Mouse (Mus musculus) left cerebral cortex, postnatal 4 days (tissue): Measurements from ENCODE around the gene 4930426L09Rik. TPM values are rescaled to one million over a fixed set of nuclear protein-coding genes. Genes with fewer than 3 reads are reported as not detected.
"Not testable (repeated sequence)": the region's sequence is repeated elsewhere in the genome, so short reads cannot be mapped to it uniquely, and the experiment has no call there.

ENCODE experiments used
- DNase-seq: peaks from one replicate; pipeline ENCODE4 v3.0.0-alpha.2; 2022
- intact Hi-C: fragments of 180-260 bp; cut with DNase I; formaldehyde crosslinking; loops from one replicate; pipeline ENCODE4 v1.15.1; 2025
- total RNA-seq, 2 experiments: library from RNA; stranded (reverse); gene quantifications; 2 replicates each; pipeline ENCODE4 v1.2.3; 2021

Gene 4930426L09Rik
- total RNA-seq, 2 experiments from 2014 or later: 0.64 to 0.86 TPM

DNA sequence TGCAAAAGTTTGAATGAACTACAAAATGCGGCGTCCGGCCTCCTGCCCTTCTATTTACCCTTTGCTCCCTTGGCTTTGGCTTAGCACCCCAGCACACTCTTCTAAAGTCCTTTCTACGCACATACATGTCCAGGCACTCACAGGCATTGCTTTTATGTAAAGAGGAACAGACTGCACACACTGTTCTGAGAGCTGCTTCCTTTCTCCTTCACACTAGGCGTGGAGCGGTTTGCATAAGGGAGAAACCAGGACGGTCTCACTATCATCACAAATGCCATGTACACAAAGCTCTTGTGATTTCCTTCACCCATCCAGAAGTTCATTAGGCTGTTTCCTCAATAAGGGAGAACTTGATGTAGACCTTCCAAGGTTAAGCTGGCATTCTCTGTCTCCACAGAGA is 8.0 kb downstream of the 4930426L09Rik start:
- intact Hi-C loops: loop anchor here (10.0 kb wide), 1 partner anchor 131 kb away; no protein-coding TSS in a partner anchor
- no peak for DNase-seq

DNA sequence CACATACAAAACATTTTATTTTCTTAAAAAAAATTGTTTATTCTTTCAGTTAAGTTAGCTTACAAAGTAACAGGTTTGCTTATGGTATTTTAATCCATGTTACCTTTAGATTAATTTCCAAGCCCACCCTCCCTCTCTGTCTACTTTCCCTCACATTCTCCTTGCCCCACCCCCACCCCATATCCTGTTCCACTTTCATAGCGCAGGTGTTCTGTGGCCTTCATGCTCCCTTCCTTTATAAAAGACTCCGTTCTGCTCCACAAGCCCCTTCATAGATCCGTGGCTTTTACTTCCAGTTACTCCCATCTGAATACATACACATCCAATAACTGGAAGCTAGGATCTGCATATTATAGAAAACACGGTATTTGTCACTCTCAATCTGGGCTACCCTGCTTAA is 9.4 kb downstream of the 4930426L09Rik start:
- no peak for DNase-seq
- intact Hi-C loops: loop anchor here (10.0 kb wide), 1 partner anchor 133 kb away; no protein-coding TSS in a partner anchor

DNA sequence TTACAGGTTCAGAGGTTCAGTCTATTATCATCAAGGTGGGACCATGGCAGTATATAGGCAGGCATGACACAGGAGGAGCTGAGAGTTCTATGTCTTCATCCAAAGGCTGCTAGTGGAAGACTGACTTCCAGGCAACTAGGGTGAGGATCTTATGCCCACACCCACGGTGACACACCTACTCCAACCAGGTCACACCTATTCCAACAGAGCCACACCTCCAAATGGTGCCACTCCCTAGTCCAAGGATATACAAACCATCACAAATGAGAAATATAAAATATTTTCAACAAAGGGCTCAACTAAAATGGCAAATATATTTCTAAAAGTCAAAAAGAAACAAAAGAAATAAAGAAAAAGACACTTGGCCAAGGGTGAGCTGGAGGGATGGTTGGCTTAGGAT is 12.4 kb downstream of the 4930426L09Rik start:
- DNase-seq, intact Hi-C loops: not testable (repeated sequence)

DNA sequence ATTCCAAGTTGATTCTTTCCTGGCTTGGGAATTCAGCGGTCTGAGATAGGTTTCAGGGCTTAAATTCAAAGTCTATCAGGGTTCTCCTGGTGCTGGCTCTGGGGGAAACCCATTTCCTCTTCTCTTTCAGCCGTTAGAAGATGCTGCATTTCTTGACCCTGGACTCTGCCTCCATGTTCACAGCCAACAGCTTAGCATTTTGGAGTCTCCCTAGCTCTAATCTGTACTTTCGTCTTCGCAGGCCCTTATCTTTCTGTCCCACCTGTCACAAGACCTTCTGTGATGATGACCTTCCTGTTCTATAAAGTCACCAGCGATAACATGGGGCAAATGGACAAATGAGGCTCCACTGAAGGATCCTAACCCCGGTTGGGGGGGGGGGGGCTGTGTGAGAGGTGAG is 13.3 kb downstream of the 4930426L09Rik start:
- intact Hi-C loops: no loop called here

DNA sequence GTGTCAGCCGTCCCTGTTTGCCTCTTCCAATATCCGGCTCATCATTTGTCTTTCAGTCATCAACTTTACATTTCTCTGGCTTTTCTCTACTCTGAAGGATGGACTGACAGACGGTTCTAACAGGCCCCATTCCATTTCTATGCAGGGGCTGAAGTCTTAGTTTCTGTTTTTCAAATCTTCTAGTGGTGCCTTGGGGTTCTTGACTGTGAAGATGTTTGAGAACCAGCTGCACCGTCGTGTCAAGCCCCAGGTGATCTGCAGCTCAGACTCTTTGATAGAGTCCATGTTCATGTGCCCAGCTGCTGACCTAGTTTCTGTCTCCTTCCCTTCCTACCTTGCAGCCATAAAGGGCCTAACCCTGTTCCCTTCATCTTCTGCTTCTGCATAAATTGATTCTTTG is 18.2 kb downstream of the 4930426L09Rik start:
- intact Hi-C loops: no loop called here
- no peak for DNase-seq

More for the DNA sequence above, 13.3 kb downstream of the 4930426L09Rik start:
- no peak for DNase-seq

DNA sequence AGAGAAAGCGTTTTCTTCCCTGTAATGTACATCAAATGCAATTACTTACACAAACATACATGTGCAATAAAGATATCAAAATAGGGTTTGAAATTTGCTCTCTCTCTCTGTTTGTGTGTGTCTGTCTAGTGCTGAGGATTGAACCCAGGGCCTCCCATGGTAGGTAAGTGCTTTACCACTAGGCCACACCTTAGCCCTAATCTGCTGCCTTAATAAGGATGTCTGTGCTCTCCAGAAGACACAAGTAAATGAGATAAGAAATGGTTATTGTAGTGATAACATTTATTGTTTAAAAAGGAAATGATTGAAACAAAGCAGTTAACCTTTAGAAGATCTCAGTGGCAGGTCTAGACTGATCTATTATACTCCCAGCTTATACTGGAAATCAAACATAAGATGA is 18.7 kb downstream of the 4930426L09Rik start:
- intact Hi-C loops: no loop called here
- DNase-seq: no peak

DNA sequence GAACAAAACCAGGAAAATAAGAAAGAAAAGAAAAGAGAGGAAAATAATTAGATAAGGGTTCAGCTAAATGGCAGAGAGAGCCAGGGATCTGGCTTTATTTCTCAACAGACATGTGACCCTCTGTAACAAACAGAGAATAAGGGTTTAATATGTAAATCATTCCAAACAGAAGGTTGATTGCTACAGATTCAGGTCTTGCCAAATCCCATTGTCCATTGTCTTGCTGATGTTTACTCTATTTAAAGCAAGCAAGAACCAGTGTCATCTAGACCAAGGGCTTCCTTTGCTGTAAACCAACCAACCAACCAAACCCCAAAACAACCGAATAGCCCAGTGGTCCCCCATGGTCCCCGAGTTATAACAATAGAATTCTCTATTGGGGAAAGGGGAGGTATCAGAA is 19.9 kb downstream of the 4930426L09Rik start:
- DNase-seq: no peak
- intact Hi-C loops: no loop called here

DNA sequence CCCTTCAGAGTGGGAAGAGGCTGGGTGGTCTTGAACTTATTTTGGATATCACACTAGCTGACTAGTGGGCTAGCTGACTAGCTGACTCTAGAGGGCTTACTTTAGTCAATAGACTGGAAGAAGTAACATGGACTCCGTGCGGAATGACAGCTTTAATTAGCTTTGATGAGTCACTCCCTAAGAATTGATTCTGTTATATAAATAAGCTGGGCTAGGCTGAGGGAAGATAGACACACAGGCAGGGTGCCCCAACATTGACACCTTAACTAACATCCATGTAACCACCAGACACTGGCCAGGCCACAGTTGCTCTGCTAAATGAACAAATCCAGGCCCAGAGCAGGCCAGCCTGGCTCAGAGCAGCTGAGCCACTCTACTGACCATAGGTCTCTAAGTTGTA is 26.7 kb downstream of the 4930426L09Rik start:
- intact Hi-C loops: no loop called here
- no peak for DNase-seq

DNA sequence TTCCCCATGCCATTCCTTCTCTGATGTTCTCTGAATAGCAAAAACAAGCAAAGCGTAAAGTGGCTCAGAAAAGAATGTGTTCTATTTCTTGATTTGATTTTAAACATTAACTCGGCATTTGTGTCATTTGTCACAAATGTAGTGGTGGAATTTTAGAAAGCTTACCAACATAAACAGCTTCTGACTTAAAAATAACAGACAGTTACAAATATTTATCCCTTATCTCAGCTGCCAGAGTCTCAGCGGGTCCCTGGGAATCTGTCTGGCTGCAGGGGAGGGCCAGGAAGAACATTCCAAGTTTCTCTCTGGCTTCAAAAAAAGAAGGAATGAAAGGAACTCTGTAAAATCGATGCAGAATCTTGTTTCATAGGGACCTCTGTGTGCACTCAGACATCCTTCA is 39.3 kb downstream of the 4930426L09Rik start:
- DNase-seq: no peak
- intact Hi-C loops: no loop called here

DNA sequence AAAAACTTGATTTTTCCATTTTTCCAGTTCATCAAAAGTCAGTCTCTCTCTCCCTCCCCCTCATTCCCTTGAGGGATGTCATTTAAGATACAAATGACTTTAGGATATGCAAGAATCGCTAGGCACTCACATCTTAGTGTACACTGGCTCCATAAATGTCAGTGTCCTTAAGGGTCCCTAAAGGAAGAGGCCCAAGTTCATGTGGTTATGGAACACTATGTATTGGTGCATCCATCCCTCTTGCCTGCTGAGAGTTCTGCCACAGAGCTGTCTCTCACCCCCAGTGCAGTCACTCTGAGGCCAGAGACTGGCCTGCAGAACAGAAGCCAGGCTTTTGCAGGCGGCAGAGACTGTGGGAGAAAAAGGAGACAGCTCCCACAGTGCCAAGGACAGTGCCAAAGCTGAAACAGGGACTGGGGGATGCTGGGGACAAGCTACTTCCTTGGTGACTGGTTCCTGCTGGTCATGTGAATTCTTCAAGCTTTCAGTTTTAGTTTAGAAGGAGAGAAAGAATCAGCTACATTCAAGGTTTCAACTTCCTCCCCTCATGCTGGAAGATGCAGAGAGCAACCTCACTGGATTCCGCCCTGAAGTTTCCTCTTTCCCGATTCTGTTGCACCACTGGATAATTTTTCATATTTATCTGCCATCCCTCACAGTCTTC is 39.9 kb downstream of the 4930426L09Rik start:
- DNase-seq: no peak

DNA sequence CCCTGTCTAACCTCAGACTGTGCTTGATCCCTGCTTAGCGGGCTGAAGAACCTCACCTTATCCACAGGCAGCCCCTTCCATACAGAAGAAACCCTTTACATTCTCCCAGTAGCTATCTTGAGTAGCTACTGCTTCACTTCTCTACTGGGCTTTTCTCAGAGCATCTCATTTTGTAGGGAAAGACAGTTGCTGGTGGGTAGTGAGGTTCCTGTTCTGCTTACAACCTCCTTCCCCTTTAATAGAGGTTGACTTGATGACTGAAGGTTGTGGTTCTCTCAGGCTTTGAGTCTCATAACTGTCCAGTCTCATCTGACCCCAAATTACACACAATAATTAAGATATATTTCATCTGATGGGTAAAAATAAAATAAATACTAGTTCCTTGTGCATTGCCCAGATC is 50.1 kb downstream of the 4930426L09Rik start:
- intact Hi-C loops: no loop called here
- DNase-seq: no peak

More for the DNA sequence above, 39.9 kb downstream of the 4930426L09Rik start:
- intact Hi-C loops: no loop called here

DNA sequence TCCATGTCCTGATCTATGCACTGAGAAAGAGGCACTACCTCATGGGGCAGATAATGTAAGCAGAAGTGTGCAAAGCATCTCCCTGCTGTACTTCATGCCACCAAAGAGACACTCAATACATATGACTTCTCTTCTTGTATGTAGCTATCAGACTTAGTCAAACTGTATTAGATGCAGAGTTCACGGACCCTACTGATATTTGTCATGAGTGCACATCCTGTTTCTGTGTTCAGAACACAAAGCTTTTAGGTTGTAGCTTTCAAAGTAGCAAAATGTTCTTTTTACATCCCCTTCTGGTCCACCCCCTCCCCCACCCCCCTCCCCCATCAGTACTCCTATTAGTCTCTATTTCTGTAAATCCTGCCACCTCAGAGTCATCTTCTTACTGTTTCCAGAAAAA is 51.2 kb downstream of the 4930426L09Rik start:
- intact Hi-C loops: no loop called here
- no peak for DNase-seq

Other genes with a start within 250 kb of the 4930426L09Rik start
- 10 to 100 TPM; 34.3 to 44.2 TPM for gene Pip4k2a, start 217 bp upstream of the 4930426L09Rik start, total RNA-seq
- gene Armc3, start 201.0 kb downstream of the 4930426L09Rik start, total RNA-seq: 1 to 10 TPM in 1 of 2 experiments, under 1 TPM in 1; 0.96 to 1.1 TPM